Mouse (Mus musculus) kidney, adult 2 months (tissue): Measurements from ENCODE around the gene Mospd1. TPM values are rescaled to one million over a fixed set of nuclear protein-coding genes. Genes with fewer than 3 reads are reported as not detected.

Source experiments
- DNase-seq: peaks from one replicate; pipeline ENCODE4 v3.0.0; 2021
- H3K27ac ChIP-seq: fragments of 200-500 bp; 2 replicates; pipeline ENCODE4 v1.5.1; 2012; ENCODE audit warnings: low read depth, low read length, control low read depth, inconsistent platforms; ENCODE audit not compliant: insufficient read depth
- H3K27me3 ChIP-seq: fragments of 200-500 bp; replicated peaks from 2 replicates; pipeline ENCODE4 v1.6.1; 2012; ENCODE audit warnings: mild to moderate bottlenecking, moderate library complexity, low read length, inconsistent platforms; ENCODE audit not compliant: control insufficient read depth, insufficient read depth
- H3K36me3 ChIP-seq: fragments of 200-500 bp; 2 replicates; pipeline ENCODE4 v1.6.1; 2012; ENCODE audit warnings: mild to moderate bottlenecking, moderate library complexity, low read length, inconsistent platforms; ENCODE audit not compliant: control insufficient read depth, insufficient read depth
- H3K4me1 ChIP-seq: fragments of 200-500 bp; 2 replicates; pipeline ENCODE4 v1.6.1; 2011; ENCODE audit warnings: low read length; ENCODE audit not compliant: control insufficient read depth, insufficient read depth
- H3K4me3 ChIP-seq: fragments of 200-500 bp; 2 replicates; pipeline ENCODE4 v1.5.1; 2011; ENCODE audit warnings: mild to moderate bottlenecking, low read depth, low read length, control low read depth; ENCODE audit not compliant: insufficient read depth
- CTCF ChIP-seq: fragments of 200-500 bp; conservative IDR thresholded peaks from 2 replicates; pipeline ENCODE4 v1.5.1; 2011; ENCODE audit warnings: low read depth, mild to moderate bottlenecking, control low read depth, low read length, moderate library complexity, mixed read lengths; ENCODE audit not compliant: insufficient read depth, insufficient read length
- POLR2A ChIP-seq: fragments of 200-500 bp; IDR thresholded peaks from one replicate; pipeline ENCODE4 v1.6.1; 2011; ENCODE audit warnings: low read depth, low read length, control low read depth
- WGBS: fragments of 180-500 bp; shearing (Covaris S2); methylation state at CpG from one replicate; pipeline ENCODE4 v1.1.7; 2018; 5-methylcytosine and 5-hydroxymethylcytosine counted together
- polyA plus RNA-seq: library from polyadenylated mRNA; depleted of rRNA; stranded (reverse); fragments of >200 nt; gene quantifications from 2 replicates; pipeline ENCODE4 v1.2.3, GENCODE M21; 2012; rRNA removed

Mospd1 gene
- 3.4 and 6.1 TPM in 2 replicates for polyA plus RNA-seq

GRCm38 (mm10) chrX:53370366-53370740 is at the start of gene Mospd1:
Mospd1 (minus strand) TSS chrX:53370502.
- WGBS = 0% methylated on average over 10 of the region's 15 CpGs
- peak; percentile 95 for DNase-seq
- TF ChIP-seq POLR2A = peak; percentile 94
- TF ChIP-seq CTCF = no peak
- H3K27ac ChIP-seq = peak within 1 kb of the TSS; percentile 11
- peak within 1 kb of the TSS; percentile 71 for H3K4me3 ChIP-seq
- H3K4me1 ChIP-seq = no peaks in the 10 kb centered on the region
- no peaks in the 10 kb centered on the region for H3K36me3 ChIP-seq
- no peaks in the 10 kb centered on the region for H3K27me3 ChIP-seq

DNA sequence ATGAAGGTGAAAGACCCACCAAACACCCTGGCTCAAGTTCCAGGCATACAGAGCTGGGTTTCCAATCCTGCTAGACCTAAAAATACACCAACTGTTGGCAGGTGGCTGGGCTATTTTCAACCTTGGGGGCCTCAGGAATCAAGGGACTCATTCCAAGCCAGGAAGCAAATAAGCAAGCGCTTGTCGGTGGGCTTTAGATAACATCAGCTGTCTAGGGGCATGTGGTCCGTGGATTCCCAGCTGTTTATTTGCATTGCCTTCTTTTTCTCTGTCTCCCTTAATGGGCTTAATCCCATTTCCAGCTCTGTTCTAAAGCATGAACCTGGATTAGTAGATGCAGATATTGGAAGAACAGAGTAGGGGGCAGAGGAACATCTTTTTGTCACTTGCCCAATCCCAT is 16.1 kb upstream of the Mospd1 start:
- 79% methylated on average over 3 of the region's 3 CpGs for WGBS
- Histone ChIP-seq H3K27ac (no peak overlapping the region), H3K4me1 (no peaks in the 10 kb centered on the region), H3K4me3 (no peak overlapping the region), H3K27me3 (no peaks in the 10 kb centered on the region), H3K36me3 (no peaks in the 10 kb centered on the region)
- no peak for DNase-seq
- TF ChIP-seq CTCF (no peak), POLR2A (no peak)

DNA sequence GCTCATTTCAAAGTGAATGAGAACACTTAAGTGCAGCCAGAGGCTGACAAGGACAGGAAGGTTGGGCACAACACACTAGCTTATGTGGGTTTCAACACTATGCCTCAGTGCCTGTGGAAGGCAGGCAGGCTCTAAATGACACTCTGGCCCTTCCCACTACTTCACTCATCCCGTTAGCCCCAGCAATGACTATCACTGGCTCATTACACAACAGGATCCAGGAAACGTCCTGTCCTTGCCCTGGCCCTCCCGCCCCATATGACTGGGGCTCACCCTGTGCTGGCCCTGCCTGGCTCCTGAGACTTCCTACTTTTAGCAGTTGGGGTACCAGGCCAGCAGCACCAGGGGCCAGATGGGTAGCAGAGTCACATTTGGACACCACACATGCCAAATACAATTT is 12.8 kb upstream of the Mospd1 start:
- no peak overlapping the region for H3K27ac ChIP-seq
- H3K27me3 ChIP-seq = no peaks in the 10 kb centered on the region
- WGBS = 26% methylated on average over 3 of the region's 3 CpGs
- TF ChIP-seq POLR2A (no peak), CTCF (no peak)
- H3K36me3 ChIP-seq = no peaks in the 10 kb centered on the region
- H3K4me3 ChIP-seq = no peak overlapping the region
- no peaks in the 10 kb centered on the region for H3K4me1 ChIP-seq
- no peak for DNase-seq

DNA sequence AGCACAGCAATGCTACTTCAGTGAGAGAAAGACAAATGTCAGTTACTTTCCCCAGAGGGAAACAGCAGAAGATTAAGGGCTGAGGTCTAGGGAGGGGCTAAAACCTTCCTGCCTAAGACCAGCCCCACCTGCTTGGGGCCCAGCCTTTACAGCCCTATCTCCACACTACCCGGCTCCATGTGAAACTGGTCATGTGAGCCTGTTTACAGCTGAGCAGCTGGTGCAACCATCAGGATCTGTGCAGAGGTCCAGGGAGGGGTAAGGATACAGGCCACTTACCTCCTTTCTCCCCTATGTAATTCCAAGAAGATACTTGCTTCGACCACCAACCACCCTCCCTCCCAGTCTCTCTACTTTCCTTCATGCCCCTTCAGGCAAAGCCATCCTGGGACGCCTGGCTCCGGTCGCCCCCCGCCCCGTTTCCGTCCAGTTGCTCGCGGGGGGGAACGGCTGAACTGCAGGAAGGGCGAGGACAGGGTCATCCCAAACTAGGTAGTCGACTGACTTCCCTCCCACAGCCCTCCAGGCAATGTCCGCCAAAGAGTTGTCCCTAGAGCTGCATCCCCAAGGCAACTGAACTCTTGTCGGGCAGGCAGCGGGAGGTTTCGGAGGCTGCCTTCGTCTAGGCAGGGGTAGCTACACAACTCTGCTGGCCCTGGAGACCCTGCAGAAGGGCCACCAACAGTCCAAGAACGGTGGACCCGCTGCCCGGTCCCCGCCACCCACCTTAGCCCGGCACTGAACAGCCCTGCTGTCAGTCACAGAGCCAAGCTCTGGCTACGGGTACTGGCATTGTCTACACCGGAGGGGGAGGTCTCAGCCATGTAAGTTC is 552 bp downstream of the Mospd1 start:
- no peaks in the 10 kb centered on the region for H3K4me1 ChIP-seq
- WGBS = 1% methylated on average over 22 of the region's 25 CpGs
- H3K27ac ChIP-seq = peak overlapping the region; percentile 11
- no peaks in the 10 kb centered on the region for H3K36me3 ChIP-seq
- TF ChIP-seq POLR2A (no peak), CTCF (no peak)
- H3K4me3 ChIP-seq = peak overlapping the region; percentile 71
- H3K27me3 ChIP-seq = no peaks in the 10 kb centered on the region
- DNase-seq = peak; percentile 32

- DNase-seq = no peak
- Histone ChIP-seq H3K36me3 (no peaks in the 10 kb centered on the region), H3K4me1 (no peaks in the 10 kb centered on the region), H3K27me3 (no peaks in the 10 kb centered on the region), H3K27ac (no peak overlapping the region), H3K4me3 (no peak overlapping the region)
- WGBS = 75% methylated on average over 7 of the region's 7 CpGs
- no peak for TF ChIP-seq CTCF
- no peak for TF ChIP-seq POLR2A
Measured at GRCm38 (mm10) chrX:53364668-53365383, 5.5 kb downstream of the Mospd1 start.

- H3K36me3 ChIP-seq = no peaks in the 10 kb centered on the region
- H3K27me3 ChIP-seq = no peaks in the 10 kb centered on the region
- TF ChIP-seq CTCF (no peak), POLR2A (no peak)
- no peak overlapping the region for H3K4me3 ChIP-seq
- no peak for DNase-seq
- H3K4me1 ChIP-seq = no peaks in the 10 kb centered on the region
- no peak overlapping the region for H3K27ac ChIP-seq
- 87% methylated on average over 4 of the region's 4 CpGs for WGBS
Measured at GRCm38 (mm10) chrX:53348374-53348773, 21.9 kb downstream of the Mospd1 start.

DNA sequence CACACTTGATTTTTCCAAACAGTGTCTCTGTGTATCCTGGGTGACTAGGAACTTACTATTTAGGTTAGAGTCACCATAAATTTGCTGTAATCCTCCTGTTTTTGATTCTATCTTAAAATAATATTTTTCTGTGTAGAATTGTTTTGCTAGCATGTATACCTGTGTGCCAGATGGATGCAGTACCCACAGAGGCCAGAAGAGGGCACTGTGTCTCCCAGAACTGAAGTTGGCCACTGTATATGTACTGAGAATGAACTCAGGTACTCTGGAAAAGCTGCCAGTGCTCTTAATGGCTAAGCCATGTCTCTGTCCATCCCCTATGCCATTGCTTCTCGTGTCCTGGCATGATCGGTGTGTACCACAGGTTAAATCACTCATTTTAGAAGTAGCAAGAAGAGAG is 28.8 kb downstream of the Mospd1 start:
- TF ChIP-seq POLR2A = no peak
- peak; percentile 69 for TF ChIP-seq CTCF
- peak; percentile 52 for DNase-seq
- Histone ChIP-seq H3K27me3 (no peaks in the 10 kb centered on the region), H3K27ac (no peak overlapping the region), H3K4me1 (no peaks in the 10 kb centered on the region), H3K4me3 (no peak overlapping the region), H3K36me3 (no peaks in the 10 kb centered on the region)
- 53% methylated on average over 2 of the region's 2 CpGs for WGBS
